Mouse (Mus musculus): ENCODE results near the gene Baiap2l2. TPM values are rescaled to one million over a fixed set of nuclear protein-coding genes. Genes with fewer than 3 reads are reported as not detected.

The Baiap2l2 gene
- polyA plus RNA-seq (2012; ENCODE audit: insufficient read depth, insufficient read length, low replicate concordance, missing spikeins): not detected in 2 replicates

DNA sequence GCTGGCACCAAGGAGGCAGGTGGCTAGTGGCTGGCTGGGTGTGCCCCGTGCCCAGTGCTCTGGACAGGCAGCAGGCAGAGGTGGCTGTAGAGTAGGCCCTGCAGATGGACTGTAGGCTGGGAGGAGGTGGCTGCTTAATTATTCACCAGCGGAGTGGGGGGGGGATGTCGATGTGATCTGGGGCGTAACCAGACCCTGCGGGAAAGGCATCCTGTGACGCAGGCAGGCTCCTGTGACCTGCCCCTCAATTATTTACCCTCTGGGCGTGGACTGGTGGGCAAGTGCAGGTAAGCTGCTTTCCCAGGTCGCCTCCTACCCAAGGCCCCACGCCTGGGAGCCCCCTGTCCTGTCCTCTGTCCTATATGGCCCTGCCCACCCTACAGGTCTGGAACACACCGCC lies at the start of gene Baiap2l2:
Baiap2l2 (minus strand) TSS at position 139 of the 400 bp plus-strand sequence.
- TF ChIP-seq POLR2A (IDR thresholded peaks at IDR 0.05; ENCODE audit: insufficient read depth, low read depth, low read length): no peak
- TF ChIP-seq CTCF (IDR thresholded peaks at IDR 0.05; ENCODE audit: insufficient read depth, low read depth, low read length): no peak
- no peak within 1 kb of the TSS for H3K27ac ChIP-seq (ENCODE audit: insufficient read depth, low read depth, low read length)
- H3K4me3 ChIP-seq (ENCODE audit: insufficient read depth, low read depth, low read length): no peak within 1 kb of the TSS
- H3K4me1 ChIP-seq (ENCODE audit: control insufficient read depth, insufficient read depth, low read length): 0 out of 2 replicates have a peak, but pooled peaks cover 2% of the 10 kb centered on the region
- 84% methylated on average over 10 of the region's 10 CpGs for WGBS

DNA sequence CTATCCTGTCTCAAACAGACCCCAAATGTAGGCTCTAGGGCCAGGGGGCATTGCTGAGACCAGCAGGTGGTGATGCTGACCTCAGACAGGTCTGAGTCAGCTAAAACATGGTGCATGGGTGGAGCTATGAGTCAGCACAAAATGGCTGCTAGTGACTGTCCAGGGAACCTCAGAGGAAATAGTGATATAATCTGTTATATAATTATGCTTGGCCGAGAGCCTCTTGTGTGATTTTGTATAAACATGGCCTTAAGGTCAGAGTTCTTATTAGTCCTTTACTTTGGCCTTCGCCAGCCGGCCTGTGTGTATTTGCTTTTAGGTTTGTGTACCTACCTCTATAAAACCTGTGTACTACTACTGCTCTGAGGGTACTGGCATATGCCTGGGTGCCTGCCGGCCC lies 48.1 kb upstream of the Baiap2l2 start:
- Histone ChIP-seq H3K4me1 (ENCODE audit: control insufficient read depth, insufficient read depth, low read length) (no peaks in the 10 kb centered on the region), H3K27ac (ENCODE audit: insufficient read depth, low read depth, low read length) (no peak overlapping the region), H3K4me3 (ENCODE audit: insufficient read depth, low read depth, low read length) (no peak overlapping the region)
- WGBS: 74% methylated on average over 4 of the region's 4 CpGs
- TF ChIP-seq POLR2A (IDR thresholded peaks at IDR 0.05; ENCODE audit: insufficient read depth, low read depth, low read length): no peak
- TF ChIP-seq CTCF (IDR thresholded peaks at IDR 0.05; ENCODE audit: insufficient read depth, low read depth, low read length): no peak

DNA sequence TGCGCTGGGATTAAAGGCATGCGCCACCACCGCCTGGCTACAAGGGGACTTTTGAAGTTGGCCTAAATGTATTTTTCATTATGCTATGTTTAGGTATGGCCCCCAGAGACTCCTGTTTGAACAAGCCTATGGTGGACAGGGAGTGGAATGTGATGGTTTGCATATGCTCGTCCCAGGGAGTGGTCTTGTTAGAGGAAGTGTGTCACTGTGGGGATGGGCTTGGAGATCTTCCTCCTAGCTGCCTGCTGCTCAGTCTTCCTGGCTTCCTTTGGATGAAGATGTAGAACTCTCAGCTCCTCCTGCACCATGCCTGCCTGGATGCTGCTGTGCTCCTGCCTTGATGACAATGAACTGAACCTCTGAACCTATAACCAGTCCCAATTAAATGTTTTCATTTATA lies 45.2 kb upstream of the Baiap2l2 start:
- Histone ChIP-seq H3K27ac (ENCODE audit: insufficient read depth, low read depth, low read length) (no peak overlapping the region), H3K4me3 (ENCODE audit: insufficient read depth, low read depth, low read length) (no peak overlapping the region), H3K4me1 (ENCODE audit: control insufficient read depth, insufficient read depth, low read length) (peaks cover 14% of the 10 kb centered on the region)
- WGBS: 86% methylated on average over 4 of the region's 4 CpGs
- no peak for TF ChIP-seq POLR2A (IDR thresholded peaks at IDR 0.05; ENCODE audit: insufficient read depth, low read depth, low read length)
- TF ChIP-seq CTCF (IDR thresholded peaks at IDR 0.05; ENCODE audit: insufficient read depth, low read depth, low read length): no peak

DNA sequence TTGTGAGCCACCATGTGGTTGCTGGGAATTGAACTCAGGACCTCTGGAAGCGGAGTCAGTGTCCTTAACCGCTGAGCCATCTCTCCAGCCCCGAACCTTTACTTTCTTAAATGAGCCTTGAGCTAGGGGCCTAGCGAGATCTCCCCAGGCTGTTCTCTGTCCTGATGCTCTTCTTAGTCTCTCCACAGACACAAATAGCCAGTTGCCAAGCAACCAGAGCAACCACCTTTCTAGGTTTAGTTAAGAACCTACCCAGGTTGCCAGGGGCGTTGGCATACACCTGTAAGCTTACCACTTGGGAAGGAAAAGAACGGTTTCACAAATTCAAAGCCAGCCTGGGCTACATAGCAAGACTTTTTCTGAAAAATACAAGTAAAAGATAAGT lies 44.6 kb upstream of the Baiap2l2 start:
- TF ChIP-seq CTCF (IDR thresholded peaks at IDR 0.05; ENCODE audit: insufficient read depth, low read depth, low read length) (no peak), POLR2A (IDR thresholded peaks at IDR 0.05; ENCODE audit: insufficient read depth, low read depth, low read length) (no peak)
- Histone ChIP-seq H3K4me3 (ENCODE audit: insufficient read depth, low read depth, low read length) (no peak overlapping the region), H3K27ac (ENCODE audit: insufficient read depth, low read depth, low read length) (no peak overlapping the region), H3K4me1 (ENCODE audit: control insufficient read depth, insufficient read depth, low read length) (peaks cover 18% of the 10 kb centered on the region)
- 88% methylated on average over 6 of the region's 6 CpGs for WGBS

DNA sequence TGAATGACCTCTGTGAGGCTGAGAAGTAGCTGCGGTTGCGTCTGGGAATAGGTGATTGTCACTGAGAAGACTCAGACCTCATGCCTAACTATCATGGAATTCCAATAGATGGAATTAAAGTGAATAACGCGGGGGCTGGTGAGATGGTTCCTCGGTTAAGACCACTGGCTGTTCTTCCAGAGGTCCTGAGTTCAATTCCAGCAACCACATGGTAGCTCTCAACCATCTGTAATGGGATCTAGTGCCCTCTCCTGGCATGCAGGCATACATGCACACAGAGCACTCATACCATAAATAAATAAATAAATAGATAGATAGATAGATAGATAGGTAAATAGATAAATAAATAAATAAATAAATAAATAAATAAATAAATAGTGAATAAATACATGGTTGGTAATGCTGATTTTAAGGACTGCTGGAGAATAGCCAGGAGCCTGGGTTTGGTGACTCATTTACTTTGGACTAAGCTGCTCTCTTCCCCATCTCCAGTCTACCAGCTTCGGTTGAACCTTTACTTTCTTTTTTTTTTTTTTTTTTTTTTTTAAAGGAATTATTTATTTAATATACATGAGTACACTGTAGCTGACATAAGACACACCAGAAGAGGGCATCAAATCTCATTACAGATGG lies 44.1 kb upstream of the Baiap2l2 start:
- WGBS: 97% methylated on average over 6 of the region's 6 CpGs
- peaks cover 20% of the 10 kb centered on the region for H3K4me1 ChIP-seq (ENCODE audit: control insufficient read depth, insufficient read depth, low read length)
- TF ChIP-seq POLR2A (IDR thresholded peaks at IDR 0.05; ENCODE audit: insufficient read depth, low read depth, low read length) (no peak), CTCF (IDR thresholded peaks at IDR 0.05; ENCODE audit: insufficient read depth, low read depth, low read length) (no peak)
- no peak overlapping the region for H3K27ac ChIP-seq (ENCODE audit: insufficient read depth, low read depth, low read length)
- H3K4me3 ChIP-seq (ENCODE audit: insufficient read depth, low read depth, low read length): no peak overlapping the region

DNA sequence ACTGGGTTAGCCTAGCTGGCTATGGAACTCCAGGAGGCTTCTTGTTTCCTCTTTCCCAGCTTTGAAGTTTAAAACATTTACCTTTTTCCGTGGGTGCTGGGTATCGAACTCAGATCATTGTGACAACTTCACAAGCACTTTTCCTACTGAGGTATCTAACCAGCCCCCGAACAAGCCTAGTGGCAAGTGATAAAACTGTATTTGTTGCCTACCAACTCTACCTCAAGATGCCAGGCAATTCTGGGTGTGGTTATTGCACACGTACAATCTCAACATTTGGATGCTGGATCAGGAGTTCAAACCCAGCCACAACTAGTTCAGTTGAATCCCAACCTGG lies 43.6 kb upstream of the Baiap2l2 start:
- WGBS: 84% methylated on average over 4 of the region's 4 CpGs
- TF ChIP-seq POLR2A (IDR thresholded peaks at IDR 0.05; ENCODE audit: insufficient read depth, low read depth, low read length) (no peak), CTCF (IDR thresholded peaks at IDR 0.05; ENCODE audit: insufficient read depth, low read depth, low read length) (no peak)
- H3K4me1 ChIP-seq (ENCODE audit: control insufficient read depth, insufficient read depth, low read length): peaks cover 23% of the 10 kb centered on the region
- H3K4me3 ChIP-seq (ENCODE audit: insufficient read depth, low read depth, low read length): no peak overlapping the region
- no peak overlapping the region for H3K27ac ChIP-seq (ENCODE audit: insufficient read depth, low read depth, low read length)

DNA sequence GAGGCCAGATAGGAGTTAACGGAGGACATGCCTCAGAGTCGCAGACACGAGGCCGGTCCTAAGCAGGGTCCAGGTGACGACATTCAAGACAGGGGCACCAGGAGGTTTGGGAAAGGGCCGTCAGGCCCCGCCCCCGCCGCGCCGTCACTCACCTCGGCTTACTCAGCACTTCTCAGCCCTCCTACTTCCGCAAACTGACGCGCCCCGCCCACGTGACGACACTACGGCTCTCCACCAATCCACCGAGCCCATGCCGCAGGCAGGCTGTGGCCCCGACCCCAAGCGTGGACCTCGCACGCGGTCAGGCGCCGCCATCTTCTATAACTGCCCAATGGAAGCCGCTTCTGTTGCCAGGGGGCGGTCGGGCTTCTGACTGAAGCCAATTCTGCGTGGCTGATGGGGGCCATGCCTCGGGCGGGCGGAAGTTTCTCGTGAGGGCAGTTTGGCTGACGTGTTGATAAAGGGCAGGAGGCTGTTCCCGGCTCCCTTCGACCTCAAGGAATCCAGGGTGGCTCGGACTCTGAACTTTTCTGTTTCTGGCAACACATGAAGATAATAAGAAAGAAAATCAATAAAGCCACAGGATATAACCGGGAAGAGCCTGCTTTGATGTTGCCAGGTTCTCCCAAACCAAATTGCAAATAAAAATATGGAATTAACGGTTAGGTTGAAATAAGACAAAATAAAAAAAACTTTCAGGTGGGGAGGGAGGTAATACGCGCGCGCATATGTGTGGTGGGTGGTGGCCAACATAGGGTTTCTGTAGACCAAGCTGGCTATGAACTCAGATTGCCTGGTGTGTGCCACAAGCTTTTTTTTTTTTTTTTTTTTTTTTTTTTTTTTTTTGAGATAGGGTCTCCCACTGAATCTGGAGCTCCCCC lies 43.0 kb upstream of the Baiap2l2 start, which contains the start of gene Pla2g6:
Pla2g6 (minus strand) TSS at position 333 of the 881 bp plus-strand sequence.
- TF ChIP-seq CTCF (IDR thresholded peaks at IDR 0.05; ENCODE audit: insufficient read depth, low read depth, low read length): no peak
- TF ChIP-seq POLR2A (IDR thresholded peaks at IDR 0.05; ENCODE audit: insufficient read depth, low read depth, low read length): peak; percentile 53
- peak within 1 kb of the TSS; percentile 59 for H3K4me3 ChIP-seq (ENCODE audit: insufficient read depth, low read depth, low read length)
- H3K4me1 ChIP-seq (ENCODE audit: control insufficient read depth, insufficient read depth, low read length): peaks cover 25% of the 10 kb centered on the region
- peak within 1 kb of the TSS; percentile 73 for H3K27ac ChIP-seq (ENCODE audit: insufficient read depth, low read depth, low read length)
- 3% methylated on average over 46 of the region's 46 CpGs for WGBS

DNA sequence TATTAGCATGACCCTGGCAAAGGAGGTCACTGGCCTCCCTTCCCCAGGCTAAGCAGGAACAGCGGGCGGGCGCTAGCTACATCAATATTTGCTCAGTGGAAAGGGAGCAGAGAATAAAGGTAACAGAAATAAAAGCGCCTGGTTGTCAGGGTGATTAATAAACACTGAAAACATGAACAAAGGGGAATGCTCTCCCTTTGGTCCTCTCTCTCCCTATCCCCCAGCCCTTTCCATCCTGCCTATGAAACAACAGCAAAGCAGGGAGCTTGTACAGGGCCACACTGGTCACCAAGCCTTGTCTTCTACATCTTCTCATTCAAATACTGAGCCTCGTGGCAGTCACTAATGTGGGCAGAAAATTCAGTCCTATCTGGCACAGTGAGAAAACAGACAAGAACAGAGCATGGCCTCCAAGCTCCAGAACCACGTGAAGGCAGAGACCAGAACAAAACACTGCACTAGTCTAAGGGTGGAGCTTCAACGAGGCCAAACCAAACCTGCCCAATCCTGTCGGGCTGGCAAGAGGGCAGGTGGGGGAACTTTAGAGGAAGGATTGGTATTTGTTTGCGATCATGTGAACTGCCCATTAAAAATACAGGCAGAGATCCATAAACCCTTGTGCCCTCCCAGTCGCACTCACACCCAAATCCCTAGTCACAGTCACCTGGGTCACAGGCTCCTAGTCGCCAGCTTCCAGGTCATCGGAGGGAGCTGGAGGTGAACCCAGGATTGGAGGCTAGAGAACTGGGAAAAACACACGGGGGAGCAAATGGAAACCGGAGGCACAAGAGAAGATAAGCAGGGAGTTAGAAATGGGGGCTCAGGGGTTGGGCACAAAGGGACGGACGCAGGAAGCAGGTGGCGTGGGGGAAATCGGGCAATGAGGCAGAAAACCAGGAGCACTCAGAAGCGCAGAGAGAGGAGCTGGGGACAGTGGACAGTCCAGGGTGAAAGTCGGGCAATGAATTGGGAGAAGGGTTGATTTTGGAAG lies 41.9 kb upstream of the Baiap2l2 start:
- H3K27ac ChIP-seq (ENCODE audit: insufficient read depth, low read depth, low read length): peak overlapping the region; percentile 73
- TF ChIP-seq CTCF (IDR thresholded peaks at IDR 0.05; ENCODE audit: insufficient read depth, low read depth, low read length) (no peak), POLR2A (IDR thresholded peaks at IDR 0.05; ENCODE audit: insufficient read depth, low read depth, low read length) (no peak)
- WGBS: 9% methylated on average over 20 of the region's 20 CpGs
- peak overlapping the region; percentile 59 for H3K4me3 ChIP-seq (ENCODE audit: insufficient read depth, low read depth, low read length)
- peaks cover 29% of the 10 kb centered on the region for H3K4me1 ChIP-seq (ENCODE audit: control insufficient read depth, insufficient read depth, low read length)

Measured in olfactory bulb, adult 2 months (tissue).